Mouse (Mus musculus) kidney, adult 18-20 months (tissue): ENCODE data around the gene Olfr1284.
"Not testable (repeated sequence)": the region's sequence is repeated elsewhere in the genome, so short reads cannot be mapped to it uniquely, and the experiment has no call there.

ENCODE experiments used
- DNase-seq: peaks from one replicate; pipeline ENCODE4 v3.0.0; 2021

Olfr1284 gene

GRCm38 (mm10) chr2:111375222-111375621 is at the start of gene Olfr1284:
Gene Olfr1284, plus strand, starts transcription at chr2:111375522.
- DNase-seq = no peak

DNA sequence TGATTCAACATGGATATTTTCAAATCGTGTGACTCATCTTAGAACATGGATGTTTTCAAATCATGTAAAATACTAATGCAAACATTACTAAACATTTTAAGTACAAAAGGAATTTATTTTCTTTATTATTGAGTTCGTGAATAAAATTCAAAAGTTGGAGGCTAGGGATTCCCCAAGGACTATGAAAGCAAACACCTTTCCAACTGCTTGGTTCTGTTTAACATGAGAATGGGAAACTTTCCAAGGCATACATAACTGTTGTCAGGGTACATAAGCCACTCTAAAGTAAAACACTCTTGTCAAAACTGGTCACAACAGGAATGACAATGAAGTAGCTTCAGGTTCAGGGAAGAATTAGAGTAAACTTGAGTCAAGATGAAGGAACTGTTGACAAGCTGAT is 49.1 kb upstream of the Olfr1284 start, which contains the start of gene Olfr1281:
Gene Olfr1281 (plus strand): TSS at position 301 of the 400 bp plus-strand sequence.
- no peak for DNase-seq

DNA sequence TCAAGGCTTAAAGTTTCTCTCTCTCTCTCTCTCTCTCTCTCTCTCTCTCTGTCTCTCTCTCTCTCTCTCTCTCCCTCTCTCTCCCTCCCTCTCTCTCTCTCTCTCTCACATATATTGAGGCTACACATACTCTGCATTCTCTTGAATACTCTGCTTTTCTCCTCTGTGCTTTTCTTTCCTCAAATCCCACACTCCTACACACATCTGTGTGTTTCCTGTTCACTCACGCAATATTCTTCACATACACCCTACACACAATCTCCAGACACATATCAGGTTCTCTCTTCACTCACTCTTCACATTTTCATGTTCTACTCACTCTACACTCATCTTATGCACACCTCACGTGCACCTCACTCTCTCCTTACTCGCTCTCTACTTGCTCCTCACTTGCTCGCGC is 41.6 kb upstream of the Olfr1284 start:
- DNase-seq = not testable (repeated sequence)

GRCm38 (mm10) chr2:111335976-111336375 is 39.3 kb upstream of the Olfr1284 start, which contains the start of gene Olfr1282:
Gene Olfr1282, minus strand, starts transcription at chr2:111336076.
- DNase-seq = no peak

- no peak for DNase-seq
Measured at GRCm38 (mm10) chr2:111366490-111366889, 8.8 kb upstream of the Olfr1284 start, which contains the start of gene Olfr1283. Gene Olfr1283, plus strand, starts transcription at chr2:111366790.

DNA sequence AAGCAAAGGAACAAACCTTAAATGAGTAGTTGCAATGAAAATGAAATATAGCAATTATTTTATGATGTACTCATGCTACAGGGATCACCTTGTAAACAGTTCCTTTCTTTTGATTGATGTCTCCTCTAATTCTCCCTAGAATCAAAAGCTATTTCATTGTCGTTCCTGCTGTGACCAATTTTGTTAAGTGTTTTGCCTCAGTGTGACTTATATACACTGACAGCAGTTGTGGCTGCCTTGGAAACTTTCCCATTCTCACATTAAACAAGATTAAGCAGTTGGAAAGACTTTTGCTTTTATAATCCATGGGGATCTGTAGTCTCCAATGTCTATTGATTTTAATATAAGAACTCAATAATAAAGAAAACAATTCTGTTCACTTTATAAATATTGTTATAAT is 47.6 kb downstream of the Olfr1284 start, which contains the start of gene Olfr1286:
Gene Olfr1286 (minus strand): TSS at position 185 of the 400 bp plus-strand sequence.
- no peak for DNase-seq
